Mouse (Mus musculus): Measurements from ENCODE around the gene Prr7. TPM values are rescaled to one million over a fixed set of nuclear protein-coding genes. Genes with fewer than 3 reads are reported as not detected.

Gene Prr7
- total and polyA plus RNA-seq, 3 experiments: 0.60 to 1.2 (median 0.89) TPM

GRCm38 (mm10) chr13:55420018-55420932 is 43.8 kb upstream of the Prr7 start:
- Histone ChIP-seq H3K27me3 (replicated peaks) (peaks cover 38% of the 10 kb centered on the region), H3K4me3 (replicated peaks in 1 of 3; ENCODE audit: low read depth in 2 of 3, low read length in 2 of 3, poor library complexity in 1 of 3) (no peak overlapping the region), H3K36me3 (replicated peaks in 1 of 2; ENCODE audit: control insufficient read depth in 1 of 2, insufficient read depth in 1 of 2, low read length in 1 of 2) (no peaks in the 10 kb centered on the region), H3K79me2 (replicated peaks; ENCODE audit: control insufficient read depth, extremely low read depth, insufficient read depth, poor library complexity, severe bottlenecking) (no peaks in the 10 kb centered on the region), H3K4me1 (ENCODE audit: control insufficient read depth in 1 of 2, insufficient read depth in 2 of 2) (peaks cover 10 to 19% of the 10 kb centered on the region in 2 experiments), H3K4me2 (ENCODE audit: insufficient read depth, low read depth, poor library complexity, severe bottlenecking) (no peak overlapping the region), H3K9ac (ENCODE audit: insufficient read depth, low read depth) (no peak overlapping the region), H3K9me3 (replicated peaks; ENCODE audit: low read length) (peaks cover 5% of the 10 kb centered on the region), H3K27ac (ENCODE audit: insufficient read depth, low read depth) (no peak overlapping the region)
- DNase-seq (ENCODE audit: extremely low read depth): no peak
- dilution Hi-C loops (cut with MboI; ENCODE audit: extremely low pct_ligation_motif_present, extremely low pct_unique_long_range_greater_than_20kb, low sequenced_read_pairs) (no loop called here), in situ Hi-C loops (cut with MboI; ENCODE audit: low pct_ligation_motif_present, low pct_unique_long_range_greater_than_20kb, low sequenced_read_pairs) (no loop called here)
- no peak for TF ChIP-seq GABPA (IDR thresholded peaks at IDR 0.05; ENCODE audit: insufficient replicate concordance, low read depth, low read length)
- no peak for TF ChIP-seq NRF1 (IDR thresholded peaks at IDR 0.05; ENCODE audit: low read depth, low read length)
- no peak for TF ChIP-seq IRF4 (IDR thresholded peaks at IDR 0.05; ENCODE audit: low read depth, low read length)
- TF ChIP-seq POLR2A (IDR thresholded peaks at IDR 0.05; ENCODE audit: low read depth, low read length): no peak
- TF ChIP-seq RCOR1 (conservative IDR thresholded peaks at IDR 0.05; ENCODE audit: low read depth, low read length): no peak
- no peak for TF ChIP-seq CHD2 (IDR thresholded peaks at IDR 0.05; ENCODE audit: low read length)
- no peak for TF ChIP-seq USF1 (IDR thresholded peaks at IDR 0.05; ENCODE audit: low read depth, low read length)
- TF ChIP-seq CHD1 (IDR thresholded peaks at IDR 0.05; ENCODE audit: low read depth, low read length): no peak
- TF ChIP-seq NELFE (IDR thresholded peaks at IDR 0.05; ENCODE audit: low read depth, low read length): no peak
- TF ChIP-seq USF2 (conservative IDR thresholded peaks at IDR 0.05; ENCODE audit: low read depth, low read length): no peak
- no peak for TF ChIP-seq ZC3H11A (IDR thresholded peaks at IDR 0.05; ENCODE audit: low read depth, low read length)
- TF ChIP-seq MYC (IDR thresholded peaks at IDR 0.05; ENCODE audit: low read depth, low read length): no peak
- TF ChIP-seq ZMIZ1 (IDR thresholded peaks at IDR 0.05; ENCODE audit: low read depth, low read length): no peak
- no peak for TF ChIP-seq HCFC1 (IDR thresholded peaks at IDR 0.05; ENCODE audit: low read depth, low read length)
- no peak for TF ChIP-seq TCF12 (IDR thresholded peaks at IDR 0.05; ENCODE audit: low read depth, low read length)

DNA sequence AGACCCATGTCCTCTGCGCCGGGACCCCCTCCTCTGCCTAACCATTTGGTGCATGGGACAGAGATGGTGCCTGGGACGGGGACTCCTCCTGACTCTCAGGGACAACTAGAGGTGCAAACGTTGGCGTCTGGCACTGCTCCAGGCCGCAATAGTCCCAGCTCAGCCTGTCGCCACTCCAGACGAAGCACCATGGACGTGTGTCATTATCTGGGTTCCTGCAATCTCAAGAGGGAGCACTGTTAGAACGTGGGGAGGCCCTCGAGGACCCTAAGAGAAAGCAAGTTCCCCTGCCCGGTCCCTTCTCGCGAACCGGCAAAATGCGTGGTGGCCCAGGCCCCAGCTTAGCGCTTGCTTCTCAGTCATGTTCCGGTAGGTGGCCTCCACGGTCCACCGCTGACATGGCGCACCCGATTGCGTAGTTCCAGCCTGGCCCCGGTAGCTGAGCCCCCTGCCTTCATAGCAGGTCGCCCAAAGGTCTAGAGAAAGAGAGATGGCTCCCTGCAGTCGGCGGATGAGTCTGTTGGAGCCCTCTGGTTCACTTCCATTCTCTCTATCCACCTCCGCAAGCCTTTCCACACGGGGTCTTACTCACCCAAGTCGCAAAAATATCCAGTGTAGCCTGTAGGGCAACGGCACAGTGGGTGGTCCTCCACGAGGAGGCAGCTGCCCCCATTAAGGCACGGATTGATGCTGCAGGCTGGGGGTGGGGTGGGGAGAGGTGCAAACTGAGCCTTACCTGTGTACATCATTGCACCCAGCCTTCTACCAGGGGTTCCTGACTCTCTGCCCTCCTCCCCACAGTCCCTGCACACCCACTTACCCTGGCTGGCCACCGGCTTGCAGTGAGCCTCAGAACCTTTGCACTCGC is 42.9 kb upstream of the Prr7 start:
- dilution Hi-C loops (cut with MboI; ENCODE audit: extremely low pct_ligation_motif_present, extremely low pct_unique_long_range_greater_than_20kb, low sequenced_read_pairs): no loop called here
- Histone ChIP-seq H3K36me3 (replicated peaks in 1 of 2; ENCODE audit: control insufficient read depth in 1 of 2, insufficient read depth in 1 of 2, low read length in 1 of 2) (no peaks in the 10 kb centered on the region), H3K9ac (ENCODE audit: insufficient read depth, low read depth) (0 out of 2 replicates have a peak overlapping the region, but pooled peaks have one; percentile 24), H3K4me1 (ENCODE audit: control insufficient read depth in 1 of 2, insufficient read depth in 2 of 2) (peaks cover 10 to 22% of the 10 kb centered on the region in 2 experiments), H3K4me3 (replicated peaks in 1 of 3; ENCODE audit: low read depth in 2 of 3, low read length in 2 of 3, poor library complexity in 1 of 3) (peak overlapping the region in 1 of 3 experiments; percentile 34), H3K27me3 (replicated peaks) (peaks cover 38% of the 10 kb centered on the region), H3K4me2 (ENCODE audit: insufficient read depth, low read depth, poor library complexity, severe bottlenecking) (peak overlapping the region; percentile 63), H3K27ac (ENCODE audit: insufficient read depth, low read depth) (no peak overlapping the region), H3K9me3 (replicated peaks; ENCODE audit: low read length) (peaks cover 5% of the 10 kb centered on the region), H3K79me2 (replicated peaks; ENCODE audit: control insufficient read depth, extremely low read depth, insufficient read depth, poor library complexity, severe bottlenecking) (no peaks in the 10 kb centered on the region)
- in situ Hi-C loops (cut with MboI; ENCODE audit: low pct_ligation_motif_present, low pct_unique_long_range_greater_than_20kb, low sequenced_read_pairs): no loop called here
- TF ChIP-seq MAZ (IDR thresholded peaks at IDR 0.05; ENCODE audit: low read depth, low read length): no peak
- TF ChIP-seq RAD21 (IDR thresholded peaks at IDR 0.05; ENCODE audit: low read depth, low read length): peak; percentile 90
- 0 out of 2 replicates have a peak, but pooled peaks have one; percentile 40 for TF ChIP-seq NELFE (IDR thresholded peaks at IDR 0.05; ENCODE audit: low read depth, low read length)
- peak; percentile 58 for TF ChIP-seq ZC3H11A (IDR thresholded peaks at IDR 0.05; ENCODE audit: low read depth, low read length)
- no peak for TF ChIP-seq TCF12 (IDR thresholded peaks at IDR 0.05; ENCODE audit: low read depth, low read length)
- 0 out of 2 replicates have a peak, but pooled peaks have one; percentile 15 for TF ChIP-seq MYC (IDR thresholded peaks at IDR 0.05; ENCODE audit: low read depth, low read length)
- peak; percentile 10; the same call in 1 of the 2 replicates for TF ChIP-seq ELF1 (IDR thresholded peaks at IDR 0.05; ENCODE audit: low read depth, low read length)
- no peak for TF ChIP-seq RCOR1 (conservative IDR thresholded peaks at IDR 0.05; ENCODE audit: low read depth, low read length)
- peak; percentile 89 for TF ChIP-seq SMC3 (IDR thresholded peaks at IDR 0.05; ENCODE audit: low read depth, low read length)
- TF ChIP-seq CTCF (conservative IDR thresholded peaks at IDR 0.05 in 1 of 2, IDR thresholded peaks at IDR 0.05 in 1 of 2; ENCODE audit: low read depth in 2 of 2, low read length in 2 of 2): peak in 1 of 2 experiments; percentile 90; a peak in 2 of 4 replicates
- DNase-seq (ENCODE audit: extremely low read depth): peak; percentile 29
